Mouse (Mus musculus): ENCODE results near the gene Hcrt.

DNA sequence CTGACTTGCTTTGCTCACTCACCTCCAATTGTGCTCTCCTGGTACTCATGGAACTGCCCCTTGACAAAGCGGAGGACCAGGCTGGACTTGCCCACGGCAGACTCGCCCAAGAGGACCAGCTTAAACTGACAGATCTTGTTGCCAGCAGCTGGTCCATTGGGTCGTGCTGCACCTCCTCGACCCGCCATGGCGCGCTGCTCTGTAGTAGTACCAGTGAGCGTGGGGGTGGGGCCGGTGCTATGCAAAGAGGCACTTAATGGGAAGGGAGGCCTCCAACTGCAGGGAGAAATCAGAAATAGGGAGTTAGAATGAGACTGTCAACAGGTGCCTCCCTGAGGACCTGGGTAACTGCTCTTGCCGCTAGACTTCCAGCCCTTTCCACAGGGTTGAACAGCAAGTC is 42.8 kb downstream of the Hcrt start:
- no peak for TF ChIP-seq CTCF (IDR thresholded peaks at IDR 0.05; ENCODE audit: low read depth)
- no peak for TF ChIP-seq EP300 (IDR thresholded peaks at IDR 0.05; ENCODE audit: low read depth)
